Mouse (Mus musculus) heart, adult 8-10 months (tissue): ENCODE measurements around the gene Ldlrad3. TPM values are rescaled to one million over a fixed set of nuclear protein-coding genes. Genes with fewer than 3 reads are reported as not detected.

Source experiments
- DNase-seq: peaks from one replicate; pipeline ENCODE4 v3.0.0; 2022; ENCODE audit warnings: low spot score
- total RNA-seq, 4 experiments: library from RNA; stranded (reverse); gene quantifications; 2 replicates each; pipeline ENCODE4 v1.2.4; 2022

Gene Ldlrad3
- total RNA-seq, 4 experiments from 2014 or later: 3.1 to 3.7 (median 3.4) TPM

DNA sequence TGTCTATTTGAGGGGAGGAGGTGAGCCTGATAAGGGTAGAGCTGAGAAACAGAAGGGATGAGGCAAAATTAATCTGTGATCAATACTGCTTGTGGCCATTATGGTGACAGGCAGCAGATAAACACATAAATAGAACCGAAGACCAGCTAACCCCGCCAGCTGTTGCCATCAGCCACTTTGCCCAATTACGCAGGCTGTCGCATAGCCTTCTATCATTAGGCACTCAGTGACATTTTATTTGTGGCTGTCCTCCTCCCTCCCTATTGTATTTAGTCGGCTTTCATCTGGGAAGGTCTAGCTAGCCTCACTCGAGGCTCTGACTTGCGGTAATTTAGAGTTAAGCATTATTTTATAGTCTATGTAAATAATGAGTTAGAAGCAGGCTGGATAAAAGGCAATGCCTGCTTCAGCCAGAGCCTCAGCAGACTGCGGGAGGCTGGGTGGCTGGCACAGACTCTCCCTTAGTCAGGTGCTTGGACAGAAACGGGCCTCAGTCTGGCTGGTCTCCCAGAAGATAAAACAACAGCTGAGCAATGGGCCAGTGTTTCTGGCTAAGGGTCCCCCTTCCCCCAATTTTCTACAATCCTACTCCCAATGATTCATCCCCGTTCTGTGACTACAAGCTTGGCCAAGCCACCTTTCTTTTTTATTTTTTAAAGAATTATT is 147.8 kb downstream of the Ldlrad3 start:
- peak; percentile 47 for DNase-seq

DNA sequence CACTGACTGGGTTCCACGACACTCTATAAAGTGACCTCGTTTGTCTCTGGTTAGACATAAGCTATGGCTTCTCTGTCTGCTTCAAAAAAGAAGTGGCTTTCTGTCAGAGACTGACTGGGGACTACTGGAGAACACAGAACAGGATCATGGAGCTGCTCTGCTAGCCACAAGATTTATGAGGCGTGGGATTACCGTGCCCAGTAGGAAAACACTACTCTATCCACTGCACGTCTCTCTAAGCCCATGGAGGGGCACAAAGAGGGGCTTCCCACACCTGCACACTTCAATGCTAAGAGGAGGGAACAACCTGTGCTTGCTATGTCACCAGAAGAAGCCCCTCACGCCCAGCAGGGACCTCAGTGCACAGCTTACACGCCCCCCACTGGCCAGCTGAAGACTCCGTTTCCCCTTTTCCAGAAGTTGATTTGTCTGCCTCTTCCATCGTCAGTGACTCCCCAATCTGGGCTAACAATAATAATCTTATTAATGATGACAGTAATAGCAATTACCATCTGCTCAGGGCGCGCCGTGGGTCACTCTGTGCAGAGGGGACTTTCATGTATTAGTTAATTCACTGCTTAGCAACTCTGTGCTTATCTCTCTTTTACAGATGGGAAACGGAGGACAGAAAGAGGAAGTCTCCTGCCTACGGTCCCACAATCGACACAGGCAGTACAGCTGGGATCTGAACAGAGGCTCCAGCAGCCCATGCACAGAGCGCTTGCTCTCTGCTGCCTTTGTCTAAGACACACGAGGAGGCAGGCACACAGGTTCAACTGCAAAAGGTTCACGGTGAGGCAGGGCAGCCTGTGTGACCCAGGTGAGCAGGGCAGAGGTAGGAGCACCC is 149.3 kb downstream of the Ldlrad3 start:
- no peak for DNase-seq

- DNase-seq: no peak
These were observed 151.7 kb downstream of the Ldlrad3 start for GRCm38 (mm10) chr2:102034513-102034879.

- DNase-seq: no peak
These were observed 152.2 kb downstream of the Ldlrad3 start for GRCm38 (mm10) chr2:102033818-102034512.

GRCm38 (mm10) chr2:102032713-102033343 is 153.4 kb downstream of the Ldlrad3 start:
- DNase-seq: no peak

DNA sequence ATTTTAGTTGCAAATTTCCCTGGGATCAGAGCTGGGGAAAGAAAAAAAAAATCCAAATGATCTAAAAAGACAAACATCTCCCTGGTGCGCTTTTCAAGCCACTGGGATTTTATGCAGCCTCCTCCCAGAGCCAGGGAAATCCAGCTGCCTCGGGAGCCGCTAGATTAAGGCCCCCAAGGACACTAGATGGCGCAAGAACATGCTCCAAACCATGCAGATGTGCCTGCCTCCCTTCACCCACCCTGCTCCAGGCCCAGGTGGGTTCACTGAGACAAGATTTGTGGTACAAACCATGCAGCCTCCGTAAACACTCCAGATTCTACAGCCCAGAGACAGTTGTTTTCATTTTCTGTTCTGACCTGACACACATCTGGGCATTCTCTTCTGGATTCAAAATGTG is 155.5 kb downstream of the Ldlrad3 start:
- DNase-seq: peak; percentile 66

DNA sequence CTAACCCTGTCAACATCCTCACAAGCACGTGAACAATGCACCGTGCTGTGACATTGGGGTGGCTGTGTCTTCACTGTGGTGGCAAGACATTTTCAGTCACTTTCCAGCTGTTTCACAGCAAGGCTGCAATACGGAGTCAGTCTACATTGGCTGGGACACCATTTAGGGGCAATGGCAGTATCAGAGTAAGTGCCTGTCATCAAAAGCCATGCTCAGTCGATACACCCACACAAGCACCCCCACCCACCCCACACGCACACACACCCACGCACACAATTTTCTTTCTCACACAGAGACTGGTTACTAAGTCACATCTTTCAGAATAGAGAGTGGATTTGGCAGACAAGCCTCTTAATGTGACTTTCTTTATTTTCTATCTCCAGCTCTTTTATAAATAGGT is 156.0 kb downstream of the Ldlrad3 start:
- no peak for DNase-seq

GRCm38 (mm10) chr2:102029682-102030081 is 156.5 kb downstream of the Ldlrad3 start:
- no peak for DNase-seq

GRCm38 (mm10) chr2:102027265-102027664 is 158.9 kb downstream of the Ldlrad3 start:
- DNase-seq: no peak

- no peak for DNase-seq
These were observed 160.0 kb downstream of the Ldlrad3 start for GRCm38 (mm10) chr2:102026156-102026555.

DNA sequence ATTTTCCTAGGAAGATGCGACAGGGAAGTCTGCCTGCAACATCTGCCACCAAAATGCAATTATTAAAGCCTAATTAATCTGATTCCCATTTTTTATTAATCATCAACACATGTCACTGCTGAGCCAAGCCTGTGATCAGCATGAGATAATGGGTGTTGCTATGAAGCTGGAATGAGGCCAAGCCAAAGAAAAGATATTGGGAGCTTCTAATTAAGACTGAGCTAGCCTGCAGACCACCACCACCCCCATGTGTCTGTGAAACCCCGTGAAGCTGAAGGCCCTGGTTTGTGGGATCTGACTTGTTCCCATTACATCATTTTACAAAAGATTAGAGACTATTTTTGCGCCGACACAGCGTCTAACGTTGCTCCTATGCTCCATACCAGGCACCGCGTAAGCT is 161.7 kb downstream of the Ldlrad3 start:
- no peak for DNase-seq

GRCm38 (mm10) chr2:102021371-102022084 is 164.7 kb downstream of the Ldlrad3 start:
- DNase-seq: no peak

- no peak for DNase-seq
These were observed 165.6 kb downstream of the Ldlrad3 start for GRCm38 (mm10) chr2:102020546-102020945.

GRCm38 (mm10) chr2:102014538-102015113 is 171.6 kb downstream of the Ldlrad3 start:
- no peak for DNase-seq

- no peak for DNase-seq
These were observed 174.7 kb downstream of the Ldlrad3 start for GRCm38 (mm10) chr2:102011311-102011975.

DNA sequence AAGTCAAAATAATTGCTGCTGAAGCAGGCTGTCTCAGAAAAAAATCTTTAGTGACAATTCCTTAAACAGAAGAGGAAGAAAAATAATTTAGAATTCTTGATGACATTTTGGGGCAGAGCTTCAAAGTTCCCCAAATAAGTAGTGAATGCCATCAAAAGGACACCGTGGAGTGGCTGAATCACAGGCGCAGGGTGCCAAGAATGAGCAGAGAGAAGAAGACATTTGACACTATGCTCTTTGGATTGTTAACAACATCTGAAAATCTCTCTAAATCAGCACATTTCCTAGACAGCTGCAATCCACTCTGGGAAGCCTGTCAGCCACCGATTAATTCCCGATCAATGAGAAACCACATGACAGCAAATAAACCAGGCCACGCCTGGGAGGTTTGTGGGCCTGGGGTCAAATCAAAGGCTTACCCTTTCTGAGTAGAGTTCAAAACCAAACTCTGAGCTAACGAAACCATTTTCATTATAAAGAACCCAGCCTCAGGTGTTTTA is 176.4 kb downstream of the Ldlrad3 start:
- DNase-seq: no peak

DNA sequence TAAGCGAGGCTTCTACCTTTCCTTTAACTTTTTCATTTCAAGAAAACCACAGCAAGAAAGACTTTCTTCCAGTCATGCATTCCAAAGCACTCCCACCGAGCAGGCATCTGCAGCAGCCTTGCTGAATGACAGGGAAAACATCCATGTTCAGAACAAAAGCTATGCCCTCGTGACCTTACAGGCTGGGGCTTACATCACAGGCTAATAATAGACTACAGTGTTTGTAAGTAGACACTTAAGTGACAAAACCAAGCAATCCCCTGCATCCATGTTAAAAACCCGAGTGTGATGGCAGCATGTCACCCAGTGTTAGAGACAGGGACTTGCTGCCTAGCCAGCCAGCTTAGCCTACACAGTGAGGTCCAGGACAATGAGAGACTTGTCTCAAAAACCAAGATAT is 180.0 kb downstream of the Ldlrad3 start:
- DNase-seq: peak; percentile 47

- no peak for DNase-seq
These were observed 180.7 kb downstream of the Ldlrad3 start for GRCm38 (mm10) chr2:102005377-102006007.

- no peak for DNase-seq
These were observed 182.4 kb downstream of the Ldlrad3 start for GRCm38 (mm10) chr2:102003776-102004264.
